12 mouse cellular contexts compared by ENCODE assay signal in the genomic region with DNA sequence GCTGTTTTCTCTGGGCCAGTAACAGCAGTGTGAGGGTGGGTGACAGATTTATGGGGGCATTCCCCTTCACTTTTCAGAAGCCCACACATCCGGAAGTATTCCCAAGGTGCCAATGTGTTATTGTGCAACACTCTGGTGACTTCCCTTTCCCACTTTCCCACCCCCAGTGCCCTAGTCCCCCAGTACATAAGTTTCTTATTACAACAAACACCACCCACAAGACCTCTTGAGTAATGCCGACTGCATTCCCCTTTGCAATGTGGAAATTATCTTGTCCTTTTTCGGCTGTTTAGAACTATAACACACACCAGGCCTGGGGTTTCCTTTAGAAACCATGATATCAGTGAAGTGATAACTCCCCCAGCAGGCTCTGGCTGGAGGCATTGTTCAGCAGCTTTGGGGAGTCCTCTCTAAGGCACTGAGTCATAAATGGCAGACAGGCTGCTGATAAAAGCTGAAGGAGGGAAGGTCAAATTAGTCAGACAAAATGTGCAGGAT.
DNase-seq lines count a peak whose midpoint lies in the region; TF ChIP-seq lines count a peak whose summit lies in the region.
"Had no signal": no experiment of that assay in that cellular context is flagged by ENCODE, and none has a peak within 500 bp of the region (broad histone marks: within the 10 kb centered on the region; RNA-seq: fewer than 3 reads in every experiment).

No protein-coding gene starts in this region.

- 0 out of 2 replicates have a peak overlapping the region, but pooled peaks have one; percentile 31 for H3K27ac ChIP-seq in heart, embryonic 10.5 days
- H3K27ac ChIP-seq: embryonic facial prominence, embryonic 12.5 days had no signal

- no peak overlapping the region for H3K4me3 ChIP-seq in heart, embryonic 10.5 days
- no peak overlapping the region for H3K4me3 ChIP-seq in C2C12 (ENCODE audit: insufficient read depth, poor library complexity, severe bottlenecking)
- H3K4me3 ChIP-seq: embryonic facial prominence, embryonic 12.5 days had no signal

- H3K79me2 ChIP-seq in C2C12 (ENCODE audit: control insufficient read depth, insufficient read depth), result no peaks in the 10 kb centered on the region

- H3K36me3 ChIP-seq in heart, embryonic 10.5 days, result no peaks in the 10 kb centered on the region
- no peaks in the 10 kb centered on the region for H3K36me3 ChIP-seq in C2C12 (ENCODE audit: control insufficient read depth, insufficient read depth)
- H3K36me3 ChIP-seq: embryonic facial prominence, embryonic 12.5 days had no signal

- no peak for TF ChIP-seq CTCF in C2C12 (IDR thresholded peaks at IDR 0.05; ENCODE audit: control insufficient read depth, insufficient read depth, insufficient read length)

- peak; percentile 81 for DNase-seq in heart, embryonic 10.5 days (ENCODE audit: low spot score)
- DNase-seq in heart, adult 8-10 months (ENCODE audit: low spot score), result no peak
- DNase-seq in adrenal gland, postnatal 36 days, result peak; percentile 41 to 45
- peak; percentile 7 to 15 for DNase-seq in heart, postnatal 10 days
- DNase-seq in gastrocnemius, postnatal 4 days (ENCODE audit: low spot score in 2 of 2), result no peak
- no peak for DNase-seq in retina, embryonic 14.5 days (ENCODE audit: low spot score)
- no peak for DNase-seq in left cerebral cortex, postnatal 25 days (ENCODE audit: low spot score in 2 of 2)
- DNase-seq: gastrocnemius, postnatal 25 days; kidney, adult 18-20 months had no signal

- peaks cover 34% of the 10 kb centered on the region for H3K4me1 ChIP-seq in heart, embryonic 10.5 days

- no peak overlapping the region for H3ac ChIP-seq in C2C12 (ENCODE audit: control insufficient read depth, insufficient read length, low read depth)

- no peaks in the 10 kb centered on the region for H3K79me3 ChIP-seq in C2C12 (ENCODE audit: low read depth)

- intact Hi-C loops in heart, postnatal 10 days (cut with DNase I), result no loop called here
- intact Hi-C loops in left cerebral cortex, postnatal 25 days (cut with DNase I), result no loop called here

- H3K27me3 ChIP-seq in heart, embryonic 10.5 days (ENCODE audit: insufficient read depth, poor library complexity, severe bottlenecking), result 0 out of 2 replicates have a peak, but pooled peaks cover 3% of the 10 kb centered on the region
- no peaks in the 10 kb centered on the region for H3K27me3 ChIP-seq in C2C12 (ENCODE audit: control insufficient read depth, insufficient read depth, insufficient read length)
- H3K27me3 ChIP-seq: CH12.LX; embryonic facial prominence, embryonic 12.5 days had no signal

- H3K9me3 ChIP-seq in heart, embryonic 10.5 days, result no peaks in the 10 kb centered on the region
- H3K9me3 ChIP-seq: embryonic facial prominence, embryonic 12.5 days had no signal

- whole genome bisulfite sequencing in heart, embryonic 10.5 days, result 6% methylated on average over 3 of the region's 3 CpGs

TF ChIP-seq in C2C12, 6 proteins besides CTCF, POLR2A, EP300 and RAD21:
- no peak for TF ChIP-seq MYOD1 (IDR thresholded peaks at IDR 0.05; ENCODE audit: control insufficient read depth, insufficient read length, low read depth)
- TF ChIP-seq CEBPB (IDR thresholded peaks at IDR 0.05; ENCODE audit: low read depth), result peak; percentile 99
- no peak for TF ChIP-seq MAX (IDR thresholded peaks at IDR 0.05)

Comparison
In these comparisons a context has a peak if more than half of its experiments do, and no peak if none do; other contexts are left out.
1. DNase-seq: peak in heart, embryonic 10.5 days (single experiment), adrenal gland, postnatal 36 days (2 of 2) and heart, postnatal 10 days (2 of 2); none in heart, adult 8-10 months (single experiment), gastrocnemius, postnatal 4 days (0 of 2), retina, embryonic 14.5 days (single experiment) and left cerebral cortex, postnatal 25 days (0 of 2).